Mouse (Mus musculus): ENCODE results near the gene Nr1h2.

The Nr1h2 gene

GRCm38 (mm10) chr7:44585606-44586005 is 31.9 kb upstream of the Nr1h2 start:
- no peak for DNase-seq (ENCODE audit: inconsistent age in 2 of 2, low spot score in 1 of 2)

GRCm38 (mm10) chr7:44584921-44585320 is 31.2 kb upstream of the Nr1h2 start:
- DNase-seq (ENCODE audit: inconsistent age in 2 of 2, low spot score in 1 of 2): no peak

GRCm38 (mm10) chr7:44584265-44584804 is 30.6 kb upstream of the Nr1h2 start:
- no peak for DNase-seq (ENCODE audit: inconsistent age in 2 of 2, low spot score in 1 of 2)

DNA sequence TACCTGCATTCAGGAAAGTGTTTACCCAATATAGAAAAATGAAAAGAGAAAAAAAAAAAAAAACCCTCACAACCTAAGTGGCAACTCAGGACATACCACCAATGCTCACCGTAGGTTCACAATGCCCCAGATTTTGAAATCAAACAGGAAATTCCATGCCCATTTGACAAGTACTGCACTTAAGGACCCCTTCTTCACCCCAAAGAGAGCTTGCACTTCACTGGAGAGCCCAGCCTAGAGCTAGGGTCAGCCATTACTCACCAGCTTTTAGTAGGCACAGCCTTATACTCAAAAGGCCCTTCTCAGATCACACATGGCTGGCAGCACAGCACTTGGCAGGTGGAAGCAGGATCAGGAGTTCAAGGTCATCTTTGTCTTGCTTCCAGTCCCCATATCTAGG is 29.4 kb upstream of the Nr1h2 start:
- no peak for DNase-seq (ENCODE audit: inconsistent age in 2 of 2, low spot score in 1 of 2)

- DNase-seq (ENCODE audit: inconsistent age in 2 of 2, low spot score in 1 of 2): no peak
Observed at GRCm38 (mm10) chr7:44582709-44583108, 29.0 kb upstream of the Nr1h2 start.

DNA sequence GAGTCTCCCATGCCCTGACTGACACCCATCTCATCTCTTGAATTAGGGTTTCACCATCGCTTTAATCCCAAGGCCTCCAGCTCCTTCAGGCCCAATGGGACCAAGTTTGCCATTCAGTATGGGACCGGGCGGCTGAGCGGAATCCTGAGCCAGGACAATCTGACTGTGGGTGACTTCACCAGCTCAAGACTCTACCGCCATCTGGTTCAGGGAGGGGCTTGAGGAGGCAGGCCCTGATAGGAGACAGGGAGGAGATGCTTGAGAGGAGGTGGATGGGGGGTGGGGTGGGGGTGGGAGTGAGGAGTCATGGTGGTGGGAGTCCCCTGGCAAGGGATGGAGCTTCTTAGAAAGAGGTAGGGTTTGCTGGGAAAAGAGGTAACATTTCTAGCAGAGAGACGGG is 27.9 kb upstream of the Nr1h2 start:
- no peak for DNase-seq (ENCODE audit: inconsistent age in 2 of 2, low spot score in 1 of 2)

- no peak for DNase-seq (ENCODE audit: inconsistent age in 2 of 2, low spot score in 1 of 2)
Observed at GRCm38 (mm10) chr7:44576333-44576844, 22.6 kb upstream of the Nr1h2 start.

DNA sequence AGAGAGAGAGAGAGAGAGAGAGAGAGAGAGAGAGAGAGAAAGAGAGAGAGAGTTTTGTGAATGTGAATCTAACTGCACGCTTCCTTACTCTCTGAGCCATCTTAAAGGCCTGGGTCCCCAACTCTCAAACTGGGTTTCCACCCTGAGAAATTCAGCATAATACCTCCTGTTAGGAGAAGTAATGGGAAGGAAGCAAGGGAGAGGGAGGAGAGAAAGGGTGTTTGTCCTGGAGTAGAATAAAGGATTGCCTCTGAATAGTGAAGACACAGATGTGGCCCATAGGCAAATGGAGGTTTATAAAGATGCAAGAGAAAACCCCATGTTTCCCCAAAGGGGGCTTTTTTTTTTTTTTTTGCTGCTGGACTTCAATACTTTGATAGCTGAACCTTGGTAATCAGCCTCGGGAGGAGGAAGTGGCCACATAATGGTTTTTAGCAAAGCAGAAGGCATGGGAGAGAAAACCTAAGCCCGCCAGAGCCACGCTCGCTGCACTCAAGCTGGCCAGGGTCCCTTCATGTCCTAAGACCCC is 19.3 kb upstream of the Nr1h2 start:
- no peak for DNase-seq (ENCODE audit: inconsistent age in 2 of 2, low spot score in 1 of 2)

- DNase-seq (ENCODE audit: inconsistent age in 2 of 2, low spot score in 1 of 2): no peak
Observed at GRCm38 (mm10) chr7:44572213-44572701, 18.5 kb upstream of the Nr1h2 start, which contains the start of gene Napsa. Gene Napsa (plus strand): TSS chr7:44572380.

DNA sequence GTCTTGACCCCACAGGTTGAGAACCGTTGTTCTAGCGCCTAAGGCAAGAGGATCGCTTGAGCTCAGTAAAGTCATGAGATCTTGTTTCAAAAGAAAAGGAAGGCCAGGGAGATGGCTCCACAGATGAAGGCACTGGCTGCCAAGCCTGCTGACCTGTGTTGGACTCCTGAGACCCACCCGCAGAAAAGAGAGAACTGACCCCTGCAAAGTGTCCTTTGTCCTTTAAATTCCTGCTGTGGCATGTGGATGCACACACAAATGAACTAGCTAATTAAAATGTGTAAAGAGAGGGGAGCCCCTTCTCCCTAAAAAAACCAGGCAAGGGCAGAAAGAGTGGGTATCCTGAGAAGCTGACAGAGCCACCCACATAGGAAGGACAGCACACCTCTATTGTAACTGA is 18.1 kb upstream of the Nr1h2 start:
- no peak for DNase-seq (ENCODE audit: inconsistent age in 2 of 2, low spot score in 1 of 2)

DNA sequence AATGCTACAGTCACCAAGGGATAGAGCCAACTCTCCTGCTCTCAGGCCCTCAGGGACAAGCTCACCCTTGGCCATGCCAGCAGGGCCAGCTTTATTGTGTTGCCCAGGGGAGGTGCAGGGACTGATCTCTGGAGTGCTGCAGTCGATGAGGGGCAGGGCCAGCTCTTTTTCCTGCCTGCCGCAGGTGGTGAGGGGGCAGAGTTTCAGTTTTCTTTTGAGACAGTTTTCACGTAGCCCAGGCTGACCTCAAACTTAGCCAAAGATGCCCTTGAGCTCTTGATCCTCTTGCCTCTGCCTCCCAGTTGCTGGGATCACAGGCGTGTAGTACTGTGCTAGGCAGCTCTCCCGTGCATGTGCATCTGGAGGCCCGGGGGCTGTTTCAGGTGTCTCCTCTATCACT is 17.2 kb upstream of the Nr1h2 start:
- no peak for DNase-seq (ENCODE audit: inconsistent age in 2 of 2, low spot score in 1 of 2)

DNA sequence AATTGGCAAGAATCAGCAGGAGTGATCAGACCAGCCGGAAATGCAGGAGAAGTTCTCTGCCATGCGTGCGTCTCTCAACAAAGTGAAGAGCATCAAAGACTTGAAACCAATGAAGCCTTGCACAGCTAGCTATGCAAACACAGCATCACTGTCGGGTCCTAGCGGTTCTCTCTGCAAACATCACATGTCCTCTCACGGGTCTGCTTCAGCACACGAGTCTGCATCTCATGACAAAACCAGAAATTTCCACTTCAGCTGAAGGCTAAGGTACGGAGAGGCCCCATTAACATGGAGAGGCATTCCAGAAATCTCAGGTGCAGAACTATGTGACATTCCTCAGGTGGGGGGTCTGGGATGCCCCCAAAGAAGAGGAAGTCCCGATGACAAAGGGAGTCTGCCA is 15.1 kb upstream of the Nr1h2 start:
- no peak for DNase-seq (ENCODE audit: inconsistent age in 2 of 2, low spot score in 1 of 2)

DNA sequence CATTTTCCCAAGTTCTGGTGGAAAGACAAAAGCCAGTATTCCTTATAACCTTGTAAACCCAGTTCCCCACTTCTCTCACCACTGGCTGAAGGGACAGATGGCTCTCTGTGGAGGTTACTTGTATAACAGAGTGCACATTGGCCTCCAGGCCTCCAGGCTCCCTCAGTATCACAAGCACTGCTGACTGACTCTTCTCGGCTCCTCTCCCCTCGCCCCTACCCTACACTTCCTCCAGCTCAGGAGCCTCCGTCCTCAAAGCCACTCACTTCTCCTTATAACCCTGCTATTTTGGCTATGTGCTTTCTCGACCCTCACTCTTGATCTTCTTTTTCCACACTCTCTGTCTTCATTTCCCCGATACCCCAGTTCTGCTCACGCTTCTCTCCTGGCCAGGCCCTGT is 11.7 kb upstream of the Nr1h2 start:
- no peak for DNase-seq (ENCODE audit: inconsistent age in 2 of 2, low spot score in 1 of 2)

DNA sequence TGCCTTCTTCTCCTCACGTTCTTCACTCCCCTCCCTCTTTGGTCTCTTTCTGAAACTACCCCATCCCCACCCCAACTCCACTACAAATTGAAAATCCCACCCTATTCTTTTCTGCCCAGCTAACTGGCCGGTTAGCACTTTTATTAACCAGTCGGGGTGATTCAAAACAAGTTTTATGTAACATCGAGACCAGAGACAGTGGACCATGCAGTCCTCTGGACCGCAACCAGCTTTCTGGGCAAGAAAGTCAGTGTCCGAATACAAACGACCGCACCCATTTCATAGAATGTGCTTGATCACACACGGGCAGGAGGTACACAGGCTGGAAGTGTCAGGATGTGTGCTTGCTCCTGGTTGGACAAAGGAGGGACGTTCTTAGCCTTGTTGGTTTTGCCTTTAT is 10.7 kb upstream of the Nr1h2 start:
- DNase-seq (ENCODE audit: inconsistent age in 2 of 2, low spot score in 1 of 2): no peak

DNA sequence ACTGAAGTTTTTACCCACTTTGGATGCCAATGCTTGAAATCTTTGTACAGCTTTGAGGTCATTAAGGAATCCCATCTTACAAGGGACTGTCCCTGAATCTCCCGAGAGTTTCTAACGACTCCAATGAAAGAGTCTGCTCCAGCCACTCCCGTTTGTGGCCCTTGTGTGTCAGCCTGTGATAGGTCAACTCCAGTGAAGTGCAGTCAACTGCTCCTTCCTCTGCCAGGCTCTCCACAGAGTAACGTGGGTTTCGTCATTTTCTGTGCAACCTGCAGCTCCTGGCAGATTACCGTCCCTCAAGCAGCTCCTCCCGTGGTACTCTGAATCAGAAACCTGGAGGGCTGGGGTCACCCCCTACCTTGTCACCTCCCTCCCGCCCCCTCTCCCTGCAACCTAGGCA is 9.5 kb upstream of the Nr1h2 start:
- no peak for DNase-seq (ENCODE audit: inconsistent age in 2 of 2, low spot score in 1 of 2)

GRCm38 (mm10) chr7:44560435-44561400 is 7.0 kb upstream of the Nr1h2 start:
- peak; percentile 63 to 91 for DNase-seq (ENCODE audit: inconsistent age in 2 of 2, low spot score in 1 of 2)

GRCm38 (mm10) chr7:44557629-44558028 is 3.9 kb upstream of the Nr1h2 start:
- DNase-seq (ENCODE audit: inconsistent age in 2 of 2, low spot score in 1 of 2): peak in 1 of 2 experiments; percentile 29

DNA sequence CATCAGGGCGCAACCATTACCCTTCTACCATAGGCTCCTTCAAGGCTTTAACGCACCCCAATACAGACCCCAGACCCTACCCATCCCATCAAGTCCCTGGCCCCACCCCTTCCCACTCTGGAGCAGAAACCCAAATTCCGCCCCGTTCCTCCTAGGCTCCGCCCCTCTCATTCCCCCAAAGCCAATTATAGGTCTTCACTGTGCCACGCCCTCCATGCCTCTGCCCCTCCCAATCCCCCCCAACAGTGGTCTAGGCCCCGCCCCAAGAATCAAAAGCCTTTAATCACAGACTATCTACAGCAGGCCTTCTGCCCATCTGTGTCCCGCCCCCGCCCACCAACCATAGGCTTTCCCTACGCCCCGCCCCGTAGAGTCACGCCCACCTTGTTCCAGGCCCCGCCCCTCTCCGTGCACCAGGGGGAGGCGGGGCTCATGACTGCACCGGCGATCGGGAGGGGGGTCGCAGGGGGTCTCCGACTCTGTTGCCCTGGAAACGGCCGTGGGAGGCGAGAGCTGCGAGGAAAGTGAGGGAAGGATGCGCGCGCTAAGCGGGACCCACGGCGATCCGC is 471 bp downstream of the Nr1h2 start:
- peak; percentile 88 to 94 for DNase-seq (ENCODE audit: inconsistent age in 2 of 2, low spot score in 1 of 2)

DNA sequence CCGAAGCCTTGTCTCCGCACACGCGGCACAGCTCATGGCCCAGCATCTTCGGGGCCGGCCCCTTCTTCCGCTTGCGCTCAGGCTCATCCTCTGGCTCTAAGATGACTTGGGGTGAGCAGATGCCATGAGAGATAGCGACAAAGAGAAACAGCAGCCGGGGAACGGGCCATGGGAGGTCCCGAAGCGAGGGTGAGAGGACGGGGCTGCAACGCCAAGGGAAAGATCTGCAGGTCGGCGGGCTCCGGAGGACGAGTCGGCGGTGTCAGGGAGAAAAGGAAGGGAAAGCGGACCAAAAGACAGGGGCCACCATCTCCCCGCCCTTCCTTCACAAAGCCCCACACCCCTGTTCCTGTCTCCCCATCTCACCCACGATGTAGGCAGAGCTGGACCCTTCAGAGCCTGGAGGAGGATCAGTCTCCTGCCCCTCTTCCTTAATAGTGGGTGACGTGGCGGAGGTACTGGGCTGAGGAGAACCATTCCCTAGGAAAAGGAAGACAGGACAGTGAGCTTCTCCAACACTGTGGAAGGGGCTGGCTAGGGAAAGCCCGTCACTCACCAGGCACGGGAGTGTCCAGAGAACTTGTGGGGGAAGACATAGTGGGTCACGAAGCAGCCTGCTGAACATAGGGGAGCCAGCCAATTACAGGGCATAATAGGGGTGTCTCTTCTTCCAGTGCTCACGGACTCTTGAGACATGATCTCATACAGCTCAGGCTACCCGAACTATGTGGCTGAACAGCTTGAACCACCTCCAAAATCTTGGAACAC is 1.4 kb downstream of the Nr1h2 start:
- peak; percentile 43 to 51 for DNase-seq (ENCODE audit: inconsistent age in 2 of 2, low spot score in 1 of 2)

DNA sequence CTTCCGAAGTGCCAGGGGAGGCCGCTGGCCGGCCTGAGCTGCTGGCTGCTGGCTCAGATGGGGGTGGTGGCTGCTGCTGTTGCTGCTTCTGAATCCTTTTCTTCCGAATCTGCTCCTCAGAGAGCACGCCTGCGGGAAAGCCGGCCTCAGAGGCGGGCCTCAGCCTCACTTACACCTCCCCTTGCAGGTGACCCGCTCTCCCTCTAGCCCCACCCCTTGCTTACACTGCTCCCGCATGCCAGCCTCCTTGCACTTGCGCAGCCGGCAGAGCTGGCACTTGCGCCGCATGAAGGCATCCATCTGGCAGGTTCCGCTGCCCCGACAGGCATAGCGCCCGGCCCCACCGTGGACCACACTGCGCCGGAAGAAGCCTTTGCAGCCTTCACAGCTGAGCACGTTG is 2.0 kb downstream of the Nr1h2 start:
- DNase-seq (ENCODE audit: inconsistent age in 2 of 2, low spot score in 1 of 2): peak in 1 of 2 experiments; percentile 39

DNA sequence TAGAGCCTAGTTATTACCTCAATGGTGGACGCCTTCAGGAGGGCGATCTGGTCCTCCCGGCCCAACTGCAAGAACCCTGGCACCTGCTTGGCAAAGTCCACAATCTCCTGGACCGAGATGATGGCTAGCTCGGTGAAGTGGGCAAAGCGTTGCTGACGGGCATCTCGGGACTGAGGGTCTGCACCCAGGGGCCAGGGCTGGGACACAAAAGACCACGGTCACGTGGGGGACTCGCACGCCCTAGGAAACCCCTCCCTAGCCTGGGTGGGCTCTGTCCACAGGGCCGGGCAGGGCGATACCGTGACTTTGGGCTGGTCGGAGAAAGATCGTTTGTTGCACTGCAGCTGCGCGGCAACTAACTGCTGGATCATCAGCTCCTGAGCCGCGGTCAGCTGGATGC is 2.5 kb downstream of the Nr1h2 start:
- DNase-seq (ENCODE audit: inconsistent age in 2 of 2, low spot score in 1 of 2): no peak

Data from adrenal gland, adult (tissue).